Mouse (Mus musculus) layer of hippocampus, postnatal 36 days (tissue): ENCODE data around the gene Gm42906. TPM values are rescaled to one million over a fixed set of nuclear protein-coding genes. Genes with fewer than 3 reads are reported as not detected.

Experiments
- DNase-seq, 2 experiments: peaks; one replicate each; pipeline ENCODE4 v3.0.0; 2022
- total RNA-seq, 2 experiments: library from RNA; stranded (reverse); gene quantifications; 2 replicates each; pipeline ENCODE4 v1.2.3; 2021

Gene Gm42906
- total RNA-seq, 2 experiments from 2014 or later = not detected

DNA sequence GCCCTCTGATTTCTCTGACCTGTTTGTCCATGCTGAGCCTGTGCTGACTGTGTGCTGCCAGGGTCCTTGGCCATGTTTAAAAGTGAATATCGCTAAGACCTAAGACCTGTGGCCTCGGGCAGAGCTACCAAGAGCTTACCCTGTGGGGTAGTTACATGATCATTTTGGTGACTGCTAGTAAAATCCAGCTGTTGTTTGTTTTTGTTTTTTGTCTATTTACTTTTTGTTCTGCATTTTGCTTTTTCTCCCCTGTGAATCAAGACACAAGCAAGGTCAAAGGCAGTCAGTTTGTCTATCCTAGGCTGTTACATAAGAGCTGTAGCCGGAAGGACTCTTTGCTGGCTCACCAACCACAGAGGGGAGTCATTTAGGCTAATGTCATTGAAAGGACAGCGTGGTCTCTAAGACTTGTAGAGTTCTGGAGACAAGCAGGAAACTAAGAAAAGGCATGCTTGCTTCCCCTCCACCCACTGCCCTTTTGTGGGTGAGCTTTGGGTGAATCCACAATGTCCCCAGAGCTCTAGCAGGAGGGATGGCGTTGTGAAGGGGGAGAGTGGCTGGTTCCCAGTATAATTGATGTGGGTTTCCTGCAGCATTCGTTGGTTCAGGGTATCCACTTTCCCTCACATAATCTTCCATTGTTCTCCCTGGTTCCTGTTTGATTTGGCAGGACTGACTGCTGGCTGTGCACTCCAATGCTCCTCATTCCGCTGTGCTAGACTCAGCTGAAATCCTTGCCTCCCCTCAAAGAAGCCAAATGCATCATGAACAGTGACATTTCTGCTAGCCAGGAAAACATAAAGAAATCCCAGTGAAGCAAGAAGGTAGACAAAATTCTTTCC is 33.9 kb downstream of the Gm42906 start:
- no peak for DNase-seq

DNA sequence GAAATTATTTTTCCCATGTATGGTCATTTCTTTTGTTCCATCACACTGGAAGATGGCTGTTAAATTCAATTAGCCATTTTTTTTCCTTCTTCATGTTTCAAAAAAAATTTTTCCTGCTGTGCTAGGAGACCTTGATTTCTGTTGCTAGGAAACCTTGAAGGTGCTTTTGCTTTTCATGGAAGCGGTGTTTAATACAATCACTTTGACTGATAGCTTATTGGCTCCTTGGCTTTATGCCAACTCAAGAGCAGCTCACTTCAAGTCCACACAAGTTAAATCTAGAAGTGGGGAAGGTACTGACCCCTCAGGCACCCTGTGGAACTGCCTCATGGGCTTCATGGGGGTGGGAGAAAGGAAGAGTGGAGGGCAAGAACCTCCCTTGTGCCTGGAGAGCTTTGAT is 38.1 kb downstream of the Gm42906 start:
- DNase-seq = no peak

DNA sequence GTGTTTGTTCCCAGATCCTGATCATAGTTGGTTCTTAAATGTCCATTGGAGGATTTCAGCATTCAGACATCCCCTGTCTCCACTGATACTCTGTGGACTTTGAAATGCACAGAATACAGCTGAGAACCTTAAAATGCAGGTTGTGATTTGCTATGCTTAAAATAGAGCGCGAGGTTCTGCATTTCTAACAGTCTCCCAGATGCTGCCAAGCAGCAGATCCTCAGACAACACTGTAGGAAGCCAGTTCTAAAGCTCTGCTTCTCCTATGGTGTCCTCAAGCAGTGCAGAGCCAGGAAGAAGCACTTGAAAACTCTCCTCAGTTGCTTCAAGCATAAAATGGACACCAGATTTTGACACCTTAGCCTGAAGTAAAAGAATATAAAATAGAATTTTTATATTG is 48.1 kb downstream of the Gm42906 start:
- DNase-seq = no peak

DNA sequence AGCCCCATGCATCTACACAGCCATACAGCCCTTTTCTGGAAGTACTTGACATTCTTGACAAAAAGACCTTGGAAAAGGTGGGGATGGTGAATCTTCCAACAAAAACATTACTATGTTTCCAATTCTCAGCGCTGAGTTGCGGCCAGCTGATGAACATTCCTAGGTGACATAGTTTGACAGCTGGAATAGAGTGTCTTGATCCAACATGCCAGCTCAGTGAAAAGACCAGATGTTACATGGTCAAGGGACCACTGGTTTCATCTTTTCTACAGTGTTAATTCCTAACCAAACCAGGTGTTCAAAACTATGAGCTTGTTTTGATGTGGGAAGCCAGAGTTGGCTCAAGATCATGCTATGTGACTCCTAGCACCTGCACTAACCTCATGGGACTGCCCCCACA is 48.8 kb downstream of the Gm42906 start:
- DNase-seq = no peak

DNA sequence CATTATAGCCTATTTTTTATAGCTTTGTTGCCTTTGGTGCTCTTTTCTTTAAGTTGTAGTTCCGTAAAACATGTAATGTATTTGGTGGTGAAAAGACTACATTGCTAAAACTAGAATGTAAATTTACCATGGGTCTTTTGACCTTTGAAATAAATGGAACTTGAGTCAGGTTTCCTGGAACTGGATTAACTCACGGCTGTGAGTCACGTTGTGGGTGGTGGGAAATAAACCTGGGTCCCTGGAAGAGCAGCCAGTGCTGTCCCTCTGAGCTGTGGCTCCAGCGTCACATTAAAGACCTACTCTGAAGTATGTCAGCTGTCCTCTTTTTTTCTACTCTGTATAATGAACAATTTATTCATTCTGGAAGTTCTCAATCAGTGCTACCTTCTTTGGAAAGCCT is 51.0 kb downstream of the Gm42906 start:
- DNase-seq = no peak

DNA sequence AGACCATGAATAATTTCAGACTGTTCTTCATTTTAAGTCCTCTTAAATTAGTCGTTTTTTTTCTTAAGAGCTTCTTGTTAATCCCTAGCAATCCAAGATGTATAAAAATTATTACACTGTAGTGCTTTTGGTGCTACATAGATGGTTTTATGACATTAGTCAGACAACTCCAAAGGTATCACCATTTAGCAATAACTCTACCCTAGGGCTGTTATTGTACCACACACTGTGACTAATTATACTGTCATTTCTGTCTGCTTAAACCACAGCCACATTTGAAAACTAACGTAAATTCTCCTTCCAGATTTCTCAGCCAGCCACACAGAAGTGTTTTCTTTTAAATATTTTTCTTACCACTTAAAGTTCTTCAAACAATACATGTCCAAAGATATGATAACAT is 53.1 kb downstream of the Gm42906 start:
- DNase-seq = no peak

DNA sequence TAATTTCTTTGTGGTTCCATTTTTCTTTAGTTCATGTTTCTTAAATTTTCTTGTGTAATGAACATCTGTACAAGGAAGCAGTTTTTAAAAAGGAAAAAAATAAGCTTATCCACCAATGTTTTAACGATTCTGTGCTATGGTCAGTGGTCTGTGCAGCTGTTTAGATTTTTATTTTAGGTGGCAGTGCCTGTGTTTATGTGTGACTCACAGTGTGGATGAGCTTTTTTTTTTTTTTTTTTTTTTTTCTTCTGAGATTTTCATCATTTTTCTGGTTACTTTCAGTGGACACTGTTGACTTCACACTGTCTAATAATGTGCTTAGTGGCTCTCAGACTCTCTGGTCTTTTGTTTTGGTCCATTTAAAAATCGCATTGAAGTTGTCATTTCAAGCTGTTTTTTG is 56.8 kb downstream of the Gm42906 start:
- no peak for DNase-seq

DNA sequence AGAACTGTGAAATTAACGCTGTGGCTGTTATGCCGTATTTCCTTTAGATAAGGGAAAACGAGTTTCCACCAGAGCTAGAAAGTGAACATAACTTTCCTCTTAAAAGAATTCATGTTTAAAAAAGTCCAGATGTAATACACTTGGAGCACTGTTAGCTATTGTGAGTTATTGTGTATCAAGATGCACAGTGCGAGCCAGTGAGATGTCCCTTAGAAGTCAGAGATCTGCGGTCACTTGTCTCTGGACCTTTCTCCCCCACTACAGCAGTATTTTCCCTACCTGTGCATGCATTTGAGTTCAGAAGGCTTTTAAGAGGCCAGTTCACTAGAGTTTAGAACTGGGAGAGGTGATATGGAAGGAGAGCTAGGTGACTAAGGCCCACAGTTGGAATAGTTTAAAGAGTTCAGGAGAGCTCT is 58.6 kb downstream of the Gm42906 start:
- DNase-seq = peak in 1 of 2 experiments; percentile 6

DNA sequence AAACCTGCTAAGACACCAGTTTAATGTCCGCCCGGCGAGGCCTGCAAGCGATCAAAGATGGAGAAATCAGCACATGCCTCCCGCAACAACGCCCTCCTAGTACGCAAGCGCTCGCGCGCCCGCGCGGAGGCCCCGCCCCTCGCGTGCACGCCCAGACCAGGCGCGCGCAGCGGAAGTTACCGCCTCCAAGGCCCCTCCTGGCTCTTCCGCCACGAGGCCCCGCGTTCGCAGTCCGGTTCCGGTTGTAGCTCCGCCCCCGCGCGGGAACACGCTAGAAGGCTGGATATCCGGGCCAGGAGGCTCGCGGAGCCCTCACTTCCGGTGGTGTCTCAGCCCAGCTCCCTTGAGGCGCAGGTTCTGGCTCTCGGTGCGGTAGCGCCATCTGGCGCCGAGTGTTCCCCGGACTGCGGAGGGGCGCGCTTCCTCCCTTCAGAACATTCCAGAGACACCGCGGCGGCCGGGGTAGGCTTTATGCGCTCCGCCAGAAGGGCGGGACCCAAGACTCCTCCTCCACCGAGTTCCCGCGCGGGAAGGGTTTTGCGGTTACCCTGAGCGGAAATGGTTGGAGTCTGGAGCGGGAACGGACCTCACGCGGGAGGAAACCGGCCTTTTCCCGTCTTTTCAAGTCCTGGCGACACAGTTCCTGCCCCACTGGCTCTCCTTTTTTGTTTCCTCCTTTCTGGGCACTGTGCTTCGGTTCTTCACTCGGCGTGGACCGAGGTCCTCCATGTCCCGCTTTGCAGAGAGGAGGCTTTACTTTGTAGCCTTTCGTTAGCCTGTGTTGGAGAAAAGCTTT is 59.4 kb downstream of the Gm42906 start:
- DNase-seq = peak; percentile 100

DNA sequence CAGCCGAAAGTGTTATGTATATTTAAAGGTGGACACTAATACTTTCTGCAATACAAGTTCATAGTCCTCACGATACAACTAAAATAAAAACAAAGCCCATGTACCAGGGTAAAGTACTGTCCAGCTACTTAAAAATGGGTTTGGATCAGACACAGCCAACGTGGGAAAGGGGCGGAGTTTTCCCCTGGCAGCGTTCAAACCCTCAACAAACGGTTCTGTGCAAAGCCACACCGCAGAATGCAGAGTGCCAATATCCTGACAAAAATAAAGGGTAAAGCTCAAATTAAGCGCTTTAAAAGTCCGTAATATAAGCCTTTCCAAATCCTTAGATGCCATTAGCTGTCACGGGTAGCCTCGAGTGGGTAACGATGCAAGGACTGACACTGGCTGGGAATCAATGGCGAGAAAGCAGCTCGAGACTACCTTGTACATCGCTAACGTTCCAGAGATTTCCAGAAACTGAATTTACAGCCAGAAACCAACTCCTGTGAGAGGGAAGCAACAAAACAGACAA is 60.0 kb downstream of the Gm42906 start:
- DNase-seq = no peak

DNA sequence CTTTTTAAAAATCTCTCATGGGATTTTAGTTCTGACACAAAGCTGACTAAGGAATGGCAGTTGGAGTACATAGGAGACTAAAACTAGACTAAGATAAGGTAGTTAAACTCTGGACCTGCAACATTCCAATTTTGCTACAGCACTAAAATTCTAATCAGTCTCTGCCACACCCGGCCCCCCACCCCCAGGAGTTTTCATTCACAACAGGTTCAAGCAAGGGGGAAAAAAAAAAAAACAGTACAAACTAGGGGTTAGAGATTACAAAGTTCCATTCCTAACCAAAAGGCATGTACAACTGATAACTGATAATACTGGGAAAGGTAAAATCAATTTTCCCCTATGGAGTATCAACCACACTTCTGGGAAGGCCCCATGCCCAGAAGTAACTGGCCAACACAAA is 60.6 kb downstream of the Gm42906 start:
- no peak for DNase-seq

DNA sequence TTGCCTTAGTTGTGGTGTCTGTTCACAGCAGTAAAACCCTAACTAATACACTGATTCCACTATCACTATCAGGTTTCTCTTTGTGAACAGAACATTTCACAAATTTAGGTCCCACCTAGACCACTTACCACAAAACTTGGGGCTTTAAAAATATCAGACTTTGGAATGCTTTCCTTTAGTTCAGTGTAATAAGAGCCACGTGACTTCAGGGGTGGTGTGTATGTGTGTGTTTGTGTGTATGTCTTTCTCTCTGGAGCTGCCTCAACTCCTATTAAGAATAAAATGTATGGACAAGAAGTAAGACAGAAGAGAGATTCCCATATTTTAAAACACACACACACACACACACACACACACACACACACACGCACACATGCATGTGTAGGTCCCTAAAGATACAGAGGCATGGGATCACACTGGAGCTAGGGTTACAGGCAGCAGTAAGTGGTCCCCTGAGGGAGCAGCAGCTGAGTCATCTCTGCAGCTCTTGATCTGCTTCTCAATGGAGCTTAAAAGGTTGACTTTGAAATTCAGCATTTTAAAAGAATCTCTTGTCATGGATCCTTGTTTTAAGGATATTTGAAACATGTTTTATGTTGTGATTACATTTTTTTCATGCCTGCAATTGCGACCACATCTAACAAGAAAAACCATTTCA is 64.5 kb downstream of the Gm42906 start:
- DNase-seq = no peak

DNA sequence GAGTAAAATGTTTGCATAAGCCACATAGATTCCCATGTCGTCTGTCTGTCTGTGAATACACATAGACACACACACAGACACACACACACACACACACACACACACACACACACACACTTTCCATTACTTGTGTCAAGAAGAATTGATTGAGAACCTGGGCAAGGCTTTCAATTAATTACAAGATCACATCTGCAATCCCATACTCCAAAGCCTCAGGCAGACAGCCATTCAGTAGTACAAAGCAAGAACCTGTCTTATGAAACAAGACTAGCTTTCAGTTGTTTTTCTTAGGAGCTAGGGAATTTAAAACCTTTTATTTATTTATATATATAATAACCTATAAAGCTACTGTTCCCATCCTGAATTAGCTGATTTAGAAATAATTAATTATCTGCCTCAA is 78.3 kb downstream of the Gm42906 start:
- DNase-seq = no peak

DNA sequence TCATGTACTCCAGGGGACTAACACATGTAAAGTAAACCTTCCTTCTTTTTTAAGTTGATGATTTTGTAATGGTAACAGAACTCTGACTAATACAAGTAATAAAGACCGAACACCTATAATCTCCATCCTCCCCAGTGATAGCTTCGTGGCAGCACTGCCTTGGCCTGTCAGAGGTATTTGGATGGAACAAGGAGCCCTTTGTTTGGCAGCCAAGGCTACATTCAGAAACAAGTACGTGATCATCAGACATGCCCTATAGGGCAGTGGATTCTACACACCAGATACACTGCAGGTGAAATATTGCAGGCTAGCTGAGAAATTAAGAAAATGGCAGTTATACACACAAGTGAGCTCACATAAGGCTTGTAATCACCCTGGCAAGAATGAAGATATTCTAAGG is 79.5 kb downstream of the Gm42906 start:
- DNase-seq = no peak

DNA sequence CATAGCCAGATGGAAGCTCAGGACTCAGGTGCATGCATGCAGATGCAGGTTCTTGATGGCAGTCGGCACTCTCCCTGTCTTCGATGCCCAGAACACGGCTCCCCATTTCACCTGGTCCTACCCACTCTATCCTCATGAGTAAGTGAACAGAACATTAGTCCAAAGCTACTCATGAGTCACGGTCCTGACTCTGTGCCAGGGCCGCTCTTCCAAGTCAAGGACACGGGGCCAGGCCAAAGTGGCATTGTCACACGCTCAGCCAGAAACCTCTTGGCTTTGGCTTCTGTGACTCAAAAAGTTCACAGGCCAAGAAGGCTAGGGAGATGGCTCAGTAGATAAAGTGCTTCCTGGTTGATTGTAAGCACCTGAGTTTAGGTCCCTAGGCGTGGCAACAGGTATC is 81.3 kb downstream of the Gm42906 start:
- no peak for DNase-seq

DNA sequence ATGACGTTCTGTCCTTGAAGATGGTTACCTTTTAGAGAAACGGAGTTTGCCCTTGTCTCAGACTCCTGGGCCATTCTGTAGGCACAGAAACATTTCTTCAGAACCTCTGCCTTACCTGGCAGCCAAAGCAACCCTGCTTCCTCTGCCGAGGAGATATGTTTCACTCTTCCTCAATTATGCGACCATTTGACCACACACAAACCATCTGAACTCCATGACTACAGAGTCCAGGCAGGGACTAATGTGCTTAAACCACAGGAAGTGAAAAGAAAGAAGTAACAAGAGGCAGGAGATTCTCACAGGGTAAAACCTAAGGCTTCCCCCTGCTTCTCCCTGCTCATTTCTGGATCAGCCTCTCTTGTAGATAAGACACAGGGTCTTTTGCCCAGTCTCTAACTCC is 83.2 kb downstream of the Gm42906 start:
- DNase-seq = no peak

DNA sequence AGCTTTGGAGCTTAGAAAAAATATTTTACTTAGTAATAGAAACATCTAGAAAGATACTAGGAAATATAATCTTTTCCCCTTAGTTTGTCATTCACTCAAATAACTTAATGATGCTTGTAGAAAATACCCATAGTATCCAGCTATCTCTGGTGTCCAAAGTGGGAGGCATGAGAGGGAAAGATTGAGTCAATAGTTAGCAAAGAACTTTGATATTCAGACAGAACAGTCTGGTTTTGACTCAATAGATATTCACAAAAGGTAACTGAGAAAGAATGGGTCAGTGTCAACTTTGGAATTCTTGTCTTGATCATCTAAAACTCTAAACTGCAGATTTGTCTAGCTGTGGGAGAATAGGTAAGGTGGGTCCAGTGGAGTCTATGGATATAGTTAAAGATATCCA is 94.3 kb downstream of the Gm42906 start:
- no peak for DNase-seq

DNA sequence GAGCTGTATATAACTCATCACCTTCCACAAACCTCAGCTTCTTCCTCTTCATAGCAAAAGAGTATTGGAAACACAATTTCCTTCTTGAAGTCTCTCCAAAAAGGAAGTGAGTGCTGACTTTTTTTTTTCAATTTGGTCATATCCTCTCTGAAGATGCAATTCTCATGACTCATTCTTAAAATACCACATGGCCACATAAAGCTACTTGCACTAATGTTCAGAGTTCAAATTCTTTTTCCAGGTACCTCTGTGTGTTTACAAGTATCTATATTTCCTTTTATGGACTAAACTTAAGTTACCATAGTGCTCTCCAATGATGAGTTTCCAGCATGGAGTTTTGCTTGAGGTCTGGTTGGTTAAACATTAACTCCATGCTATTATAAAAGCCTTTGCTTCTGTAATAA is 94.8 kb downstream of the Gm42906 start:
- no peak for DNase-seq

DNA sequence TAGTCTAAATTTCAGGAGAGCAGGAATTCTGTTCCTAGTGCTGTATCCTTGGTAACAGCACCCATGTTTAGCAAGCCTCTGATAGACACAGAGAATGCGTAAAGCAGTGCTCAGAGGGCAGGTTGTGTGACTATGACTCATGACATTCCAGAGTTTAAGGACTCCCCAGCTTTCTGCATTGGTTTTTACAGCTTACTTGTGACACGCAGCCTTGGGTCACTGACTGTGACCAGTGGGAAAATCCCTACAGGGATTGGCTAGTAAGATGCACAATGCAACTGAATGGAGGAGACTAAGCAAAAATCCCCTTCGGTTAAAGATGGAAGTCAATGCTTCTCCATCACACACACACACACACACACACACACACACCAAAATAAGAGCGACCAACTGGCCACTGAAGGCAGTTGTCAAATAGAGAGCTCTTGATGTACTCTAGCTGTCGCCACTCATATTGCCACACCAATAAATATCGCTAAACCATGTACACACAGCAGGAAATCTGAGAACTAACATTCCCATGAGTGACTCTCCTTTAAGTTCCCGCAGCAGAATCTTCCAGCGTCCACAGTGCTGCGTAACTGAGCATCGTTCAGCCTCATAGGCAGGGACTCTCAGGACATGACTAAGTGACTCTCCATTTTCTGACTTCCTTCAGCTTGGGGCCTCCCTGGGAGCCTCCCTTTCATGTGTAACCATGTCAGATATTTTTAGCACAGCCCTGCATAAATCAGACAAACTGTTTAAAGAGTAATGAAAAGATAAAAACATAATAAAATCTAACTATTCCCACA is 112.0 kb downstream of the Gm42906 start:
- peak in 1 of 2 experiments; percentile 19 for DNase-seq

DNA sequence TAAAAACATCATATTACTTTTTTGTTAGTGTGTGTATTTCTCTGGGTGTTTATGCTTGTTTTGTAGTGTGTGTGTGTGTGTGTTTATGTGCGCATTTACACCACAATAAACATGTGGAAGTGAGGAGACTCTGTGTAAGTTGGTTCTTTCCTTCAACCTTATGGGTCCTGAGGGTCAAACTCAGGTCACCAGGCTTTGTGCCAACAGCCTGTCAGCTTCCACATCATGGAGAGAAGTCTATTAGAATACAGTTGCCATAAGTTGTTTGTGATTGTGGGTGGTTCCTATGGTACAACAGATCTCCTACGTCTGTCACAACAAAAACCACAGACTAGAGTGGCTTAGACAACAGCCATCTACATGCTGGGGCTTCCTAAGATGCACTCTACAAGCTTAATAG is 127.7 kb downstream of the Gm42906 start:
- no peak for DNase-seq

DNA sequence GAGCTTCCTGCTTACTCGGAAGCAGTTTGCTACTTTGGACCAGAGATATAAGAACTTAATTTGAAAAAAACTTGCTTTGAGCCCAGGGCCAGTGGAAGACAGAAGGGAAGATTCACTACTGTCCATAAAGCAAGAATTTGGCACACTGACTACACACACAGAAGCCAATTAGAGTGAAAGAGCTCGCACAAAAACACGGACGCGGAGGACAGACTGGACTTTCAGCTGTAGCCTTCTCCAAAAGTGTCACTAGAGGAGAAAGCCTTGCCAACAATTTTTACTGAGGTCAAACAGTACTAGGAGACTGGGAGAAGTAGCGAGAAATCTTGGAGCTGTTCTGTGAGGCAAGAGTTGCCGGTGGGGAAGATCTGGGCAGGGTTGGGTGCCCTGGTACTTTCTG is 128.4 kb downstream of the Gm42906 start:
- no peak for DNase-seq

DNA sequence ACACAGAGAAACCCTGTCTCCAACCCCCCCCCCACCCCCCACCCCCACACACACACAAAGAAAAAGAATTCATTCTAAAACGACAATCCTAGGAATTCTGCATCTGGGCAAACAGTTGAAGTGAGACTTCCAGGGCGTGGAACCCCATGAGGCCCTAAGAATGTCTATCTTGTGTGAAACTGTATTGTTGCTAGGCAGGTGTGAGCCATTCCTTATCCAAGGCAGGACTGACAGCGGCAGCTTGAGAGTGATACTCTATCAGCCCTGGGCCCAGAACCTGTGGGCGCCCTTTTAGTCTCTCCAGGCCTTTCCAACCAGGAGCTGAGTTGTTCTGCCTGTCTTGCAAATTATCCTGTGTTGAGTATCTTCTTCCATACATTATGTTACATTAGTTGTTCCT is 129.6 kb downstream of the Gm42906 start:
- DNase-seq = no peak
